Mouse (Mus musculus): ENCODE measurements around the gene Abcg5.

GRCm38 (mm10) chr17:84646477-84646876 lies 36.3 kb downstream of the Abcg5 start:
- TF ChIP-seq EP300 (IDR thresholded peaks at IDR 0.05; ENCODE audit: insufficient read depth, low read depth, low read length) (no peak), POLR2A (IDR thresholded peaks at IDR 0.05; ENCODE audit: insufficient read depth, low read length) (no peak)
